Mouse (Mus musculus) brain, embryonic 14.5 days (tissue): ENCODE results near the gene Ddx24. TPM values are rescaled to one million over a fixed set of nuclear protein-coding genes. Genes with fewer than 3 reads are reported as not detected.
"Not testable (repeated sequence)": the region's sequence is repeated elsewhere in the genome, so short reads cannot be mapped to it uniquely, and the experiment has no call there.

Source experiments
- DNase-seq: peaks from one replicate; pipeline ENCODE4 v3.0.0-alpha.2; 2011; ENCODE audit warnings: low read depth
- CTCF ChIP-seq: fragments of 200-500 bp; IDR thresholded peaks from 2 replicates; pipeline ENCODE4 v1.5.1; 2012; ENCODE audit warnings: inconsistent platforms, mild to moderate bottlenecking, moderate library complexity, borderline replicate concordance; ENCODE audit not compliant: insufficient read depth, insufficient read length; ENCODE audit errors: extremely low read depth
- POLR2A ChIP-seq: fragments of 200-500 bp; IDR thresholded peaks from 2 replicates; pipeline ENCODE4 v1.6.1; 2012; ENCODE audit warnings: mild to moderate bottlenecking, inconsistent platforms, borderline replicate concordance; ENCODE audit not compliant: poor library complexity, insufficient read depth, insufficient read length, severe bottlenecking; ENCODE audit errors: extremely low read depth
- polyA plus RNA-seq: library from polyadenylated mRNA; depleted of rRNA; stranded (reverse); fragments of >200 nt; gene quantifications from 2 replicates; pipeline ENCODE4 v1.2.3, GENCODE M21; 2012; rRNA removed

Gene Ddx24
- 65.2 and 82.8 TPM in 2 replicates for polyA plus RNA-seq

GRCm38 (mm10) chr12:103425729-103426470, at the start of gene Ddx24:
Ddx24 (minus strand) TSS chr12:103425830.
- DNase-seq = peak; percentile 100
- TF ChIP-seq POLR2A = peak; percentile 68; the same call in 1 of the 2 replicates
- TF ChIP-seq CTCF = peak; percentile 89

DNA sequence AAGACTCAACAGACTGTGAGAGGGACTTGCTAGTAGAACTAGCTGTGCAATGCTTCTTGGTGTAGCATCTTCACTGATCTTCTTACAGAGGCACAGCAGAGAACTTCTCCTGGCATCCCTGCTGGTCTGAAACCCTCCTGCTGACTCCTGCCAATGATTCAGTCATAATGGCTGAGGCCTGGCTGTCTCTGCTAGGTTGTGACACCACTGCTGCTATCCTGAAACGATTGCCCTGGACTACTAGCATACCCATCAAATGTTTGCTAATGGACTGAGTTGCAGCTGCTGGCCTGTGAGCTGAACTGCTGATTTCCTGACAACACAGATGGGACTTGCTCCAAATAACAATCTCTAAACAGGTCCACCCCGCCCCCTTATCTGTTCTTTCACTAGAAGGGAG, 48.9 kb upstream of the Ddx24 start:
- DNase-seq = no peak
- TF ChIP-seq POLR2A (no peak), CTCF (no peak)

- TF ChIP-seq CTCF = no peak
- no peak for TF ChIP-seq POLR2A
- no peak for DNase-seq
Observed at GRCm38 (mm10) chr12:103457140-103457539, 31.5 kb upstream of the Ddx24 start, which contains the start of gene Ifi27l2b. Ifi27l2b (minus strand) TSS chr12:103457223.

GRCm38 (mm10) chr12:103456727-103457126, 31.1 kb upstream of the Ddx24 start:
- not testable (repeated sequence) for DNase-seq

GRCm38 (mm10) chr12:103453361-103453760, 27.7 kb upstream of the Ddx24 start:
- TF ChIP-seq POLR2A = no peak
- TF ChIP-seq CTCF = no peak
- no peak for DNase-seq

- TF ChIP-seq CTCF = no peak
- no peak for TF ChIP-seq POLR2A
- DNase-seq = no peak
Observed at GRCm38 (mm10) chr12:103445060-103445459, 19.4 kb upstream of the Ddx24 start.

DNA sequence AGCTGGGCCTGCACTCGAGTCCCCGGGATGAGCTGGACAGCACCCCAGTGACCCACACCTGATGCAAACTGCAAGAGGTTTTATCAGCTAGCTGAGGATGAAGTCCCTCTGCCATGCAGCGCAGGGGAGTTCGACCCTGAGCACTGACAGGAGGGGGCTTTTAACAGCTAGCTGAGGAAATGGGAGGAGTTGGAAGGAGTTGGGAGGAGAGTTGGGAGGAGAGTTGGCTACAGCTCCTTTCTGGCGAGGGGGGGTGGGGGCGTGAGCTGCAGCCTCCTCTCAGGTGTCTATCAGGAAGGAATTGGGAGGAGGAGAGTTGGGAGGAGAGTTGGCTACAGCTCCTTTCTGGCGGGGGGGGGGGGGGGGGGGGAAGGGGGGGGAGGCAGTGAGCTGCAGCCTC, 18.6 kb upstream of the Ddx24 start:
- not testable (repeated sequence) for DNase-seq

- no peak for DNase-seq
- TF ChIP-seq CTCF (no peak), POLR2A (no peak)
Observed at GRCm38 (mm10) chr12:103443524-103443923, 17.9 kb upstream of the Ddx24 start, which contains the start of gene Ifi27l2a. Ifi27l2a (minus strand) TSS chr12:103443680.

- TF ChIP-seq POLR2A = no peak
- TF ChIP-seq CTCF = no peak
Observed at GRCm38 (mm10) chr12:103437601-103438000, 12.0 kb upstream of the Ddx24 start.

GRCm38 (mm10) chr12:103434861-103435260, 9.2 kb upstream of the Ddx24 start:
- TF ChIP-seq CTCF = no peak
- no peak for TF ChIP-seq POLR2A
- no peak for DNase-seq

More at GRCm38 (mm10) chr12:103437601-103438000, 12.0 kb upstream of the Ddx24 start:
- DNase-seq = no peak

DNA sequence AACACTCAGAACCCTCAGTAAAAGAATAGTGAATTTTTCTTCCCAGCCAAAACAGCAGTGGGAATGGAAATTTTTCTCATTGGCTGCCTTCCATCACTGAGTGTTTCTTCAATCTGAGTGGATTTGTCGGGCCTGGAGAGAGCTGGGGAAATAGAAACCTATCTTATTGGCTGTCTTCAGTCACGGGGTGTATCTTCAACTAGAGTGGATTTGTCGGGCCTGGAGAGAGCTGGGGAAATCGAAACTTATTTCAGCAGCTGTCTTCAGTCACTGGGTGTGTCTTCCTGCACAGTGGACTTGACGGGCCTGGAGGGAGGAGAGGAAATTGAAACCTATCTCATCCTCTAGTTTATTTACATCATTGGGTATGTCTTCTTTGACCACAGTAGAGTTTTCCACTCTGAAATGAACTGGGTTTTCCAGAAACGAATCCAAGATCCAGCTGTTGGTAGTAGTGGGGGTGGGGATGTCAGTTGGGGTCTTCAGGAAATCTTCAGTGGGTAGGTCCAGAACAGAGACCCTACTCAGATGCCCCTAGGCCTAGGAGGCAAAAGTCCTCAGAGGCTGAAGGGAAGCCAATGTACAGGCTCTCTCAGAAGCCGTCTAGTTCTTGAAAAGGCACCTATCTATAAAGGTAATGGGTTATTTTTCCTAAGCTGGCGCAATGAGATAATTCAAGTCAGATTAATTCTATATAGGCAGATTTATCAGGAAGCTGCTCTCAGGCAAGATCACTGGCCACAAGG, 8.5 kb upstream of the Ddx24 start, which contains the start of gene Ifi27:
TSS of gene Ifi27 (plus strand) at position 226 of the 746 bp plus-strand sequence.
- peak; percentile 13 for DNase-seq
- TF ChIP-seq POLR2A (no peak), CTCF (no peak)

- TF ChIP-seq CTCF (no peak), POLR2A (no peak)
- no peak for DNase-seq
Observed at GRCm38 (mm10) chr12:103433430-103433829, 7.8 kb upstream of the Ddx24 start.

GRCm38 (mm10) chr12:103426710-103427109, 1.1 kb upstream of the Ddx24 start:
- no peak for DNase-seq
- no peak for TF ChIP-seq CTCF
- TF ChIP-seq POLR2A = no peak
